Comparison of ENCODE assay signal across 16 mouse cellular contexts in genomic region chr1:38132942-38133341, GRCm38 (mm10). TPM values are rescaled to one million over a fixed set of nuclear protein-coding genes. Genes with fewer than 3 reads are reported as not detected.
DNase-seq lines count a peak whose midpoint lies in the region; ATAC-seq and TF ChIP-seq lines count a peak whose summit lies in the region.
"Had no signal": no experiment of that assay in that cellular context is flagged by ENCODE, and none has a peak within 500 bp of the region (broad histone marks: within the 10 kb centered on the region; RNA-seq: fewer than 3 reads in every experiment).

No protein-coding gene starts in this region.

- peak; percentile 9 to 12 for DNase-seq in adrenal gland, postnatal 36 days
- no peak for DNase-seq in adrenal gland, postnatal 25 days
- peak; percentile 17 for DNase-seq in kidney, postnatal 14 days
- DNase-seq in CH12.LX (ENCODE audit: extremely low read depth): no peak
- DNase-seq in lung, postnatal 25 days (ENCODE audit: low spot score): peak; percentile 20
- no peak for DNase-seq in midbrain, postnatal 0 days (ENCODE audit: low spot score)
- DNase-seq: B cell, adult 2 months; right cerebral cortex, postnatal 4 days; thymus, postnatal 36 days had no signal

- H3K4me3 ChIP-seq in kidney, embryonic 16.5 days (ENCODE audit: low read length): no peak overlapping the region
- H3K4me3 ChIP-seq in CH12.LX (replicated peaks in 1 of 3; ENCODE audit: low read depth in 2 of 3, low read length in 2 of 3, poor library complexity in 1 of 3): no peak overlapping the region
- no peak overlapping the region for H3K4me3 ChIP-seq in midbrain, postnatal 0 days (ENCODE audit: low read depth, low read length)
- no peak overlapping the region for H3K4me3 ChIP-seq in midbrain, embryonic 15.5 days
- H3K4me3 ChIP-seq: embryonic facial prominence, embryonic 15.5 days; forebrain, embryonic 13.5 days; left cerebral cortex, adult 2 months; limb, embryonic 13.5 days; midbrain, embryonic 12.5 days had no signal

- no peaks in the 10 kb centered on the region for H3K9me3 ChIP-seq in kidney, embryonic 16.5 days (ENCODE audit: low read length)
- H3K9me3 ChIP-seq in CH12.LX (replicated peaks; ENCODE audit: low read length): no peaks in the 10 kb centered on the region
- no peaks in the 10 kb centered on the region for H3K9me3 ChIP-seq in midbrain, postnatal 0 days (ENCODE audit: low read length)
- no peaks in the 10 kb centered on the region for H3K9me3 ChIP-seq in midbrain, embryonic 15.5 days
- H3K9me3 ChIP-seq: embryonic facial prominence, embryonic 15.5 days; forebrain, embryonic 13.5 days; limb, embryonic 13.5 days; midbrain, embryonic 12.5 days had no signal

- no peak overlapping the region for H3K27ac ChIP-seq in kidney, embryonic 16.5 days (ENCODE audit: low read length)
- H3K27ac ChIP-seq in CH12.LX (ENCODE audit: insufficient read depth, low read depth): no peak overlapping the region
- no peak overlapping the region for H3K27ac ChIP-seq in midbrain, postnatal 0 days (ENCODE audit: low read depth, low read length)
- H3K27ac ChIP-seq in midbrain, embryonic 15.5 days: no peak overlapping the region
- H3K27ac ChIP-seq: embryonic facial prominence, embryonic 15.5 days; forebrain, embryonic 13.5 days; left cerebral cortex, adult 2 months; limb, embryonic 13.5 days; midbrain, embryonic 12.5 days had no signal

- H3K79me2 ChIP-seq in CH12.LX (replicated peaks; ENCODE audit: control insufficient read depth, extremely low read depth, insufficient read depth, poor library complexity, severe bottlenecking): peaks cover 11% of the 10 kb centered on the region

- H3K27me3 ChIP-seq in kidney, embryonic 16.5 days (ENCODE audit: insufficient read depth, low read length): no peaks in the 10 kb centered on the region
- H3K27me3 ChIP-seq in CH12.LX (replicated peaks): no peaks in the 10 kb centered on the region
- H3K27me3 ChIP-seq in midbrain, postnatal 0 days (ENCODE audit: insufficient read depth, low read length): no peaks in the 10 kb centered on the region
- H3K27me3 ChIP-seq in midbrain, embryonic 15.5 days (replicated peaks): no peaks in the 10 kb centered on the region
- H3K27me3 ChIP-seq: embryonic facial prominence, embryonic 15.5 days; forebrain, embryonic 13.5 days; limb, embryonic 13.5 days; midbrain, embryonic 12.5 days had no signal

- in situ Hi-C loops in CH12.LX (cut with MboI; ENCODE audit: low pct_ligation_motif_present, low pct_unique_long_range_greater_than_20kb, low sequenced_read_pairs): no loop called here

- no peak for TF ChIP-seq POLR2A in CH12.LX (IDR thresholded peaks at IDR 0.05; ENCODE audit: low read depth, low read length)

- no peak for TF ChIP-seq CTCF in CH12.LX (conservative IDR thresholded peaks at IDR 0.05 in 1 of 2, IDR thresholded peaks at IDR 0.05 in 1 of 2; ENCODE audit: low read depth in 2 of 2, low read length in 2 of 2)
- no peak for TF ChIP-seq CTCF in midbrain, postnatal 0 days (IDR thresholded peaks at IDR 0.05)

- no peak overlapping the region for H3K4me2 ChIP-seq in kidney, embryonic 16.5 days (replicated peaks; ENCODE audit: low read depth, low read length)
- H3K4me2 ChIP-seq in CH12.LX (ENCODE audit: insufficient read depth, low read depth, poor library complexity, severe bottlenecking): peak overlapping the region; percentile 3; the same call in 1 of the 2 replicates
- no peak overlapping the region for H3K4me2 ChIP-seq in midbrain, postnatal 0 days (ENCODE audit: low read depth, low read length, poor library complexity, severe bottlenecking)
- no peak overlapping the region for H3K4me2 ChIP-seq in midbrain, embryonic 15.5 days
- H3K4me2 ChIP-seq: embryonic facial prominence, embryonic 15.5 days; forebrain, embryonic 13.5 days; limb, embryonic 13.5 days; midbrain, embryonic 12.5 days had no signal

- TF ChIP-seq RAD21 in CH12.LX (IDR thresholded peaks at IDR 0.05; ENCODE audit: low read depth, low read length): no peak

- H3K9ac ChIP-seq in kidney, embryonic 16.5 days (replicated peaks; ENCODE audit: low read length): no peak overlapping the region
- H3K9ac ChIP-seq in CH12.LX (ENCODE audit: insufficient read depth, low read depth): no peak overlapping the region
- H3K9ac ChIP-seq in midbrain, postnatal 0 days (replicated peaks; ENCODE audit: low read length, poor library complexity, severe bottlenecking): no peak overlapping the region
- H3K9ac ChIP-seq in midbrain, embryonic 15.5 days: no peak overlapping the region
- H3K9ac ChIP-seq: embryonic facial prominence, embryonic 15.5 days; forebrain, embryonic 13.5 days; limb, embryonic 13.5 days; midbrain, embryonic 12.5 days had no signal

- WGBS in kidney, embryonic 16.5 days: 68% methylated on average over 6 of the region's 6 CpGs
- WGBS in midbrain, postnatal 0 days: 70% methylated on average over 6 of the region's 6 CpGs
- 70% methylated on average over 6 of the region's 6 CpGs for WGBS in midbrain, embryonic 15.5 days

- peaks cover 11% of the 10 kb centered on the region for H3K4me1 ChIP-seq in kidney, embryonic 16.5 days (ENCODE audit: insufficient read depth, low read length)
- peaks cover 7 to 13% of the 10 kb centered on the region in 2 experiments; a peak in 3 of 4 replicates for H3K4me1 ChIP-seq in CH12.LX (ENCODE audit: control insufficient read depth in 1 of 2, insufficient read depth in 2 of 2)
- 0 out of 2 replicates have a peak, but pooled peaks cover 3% of the 10 kb centered on the region for H3K4me1 ChIP-seq in midbrain, postnatal 0 days (ENCODE audit: insufficient read depth, low read length)
- peaks cover 15% of the 10 kb centered on the region for H3K4me1 ChIP-seq in midbrain, embryonic 15.5 days

- dilution Hi-C loops in CH12.LX (cut with MboI; ENCODE audit: extremely low pct_ligation_motif_present, extremely low pct_unique_long_range_greater_than_20kb, low sequenced_read_pairs): no loop called here

- H3K36me3 ChIP-seq in kidney, embryonic 16.5 days (ENCODE audit: insufficient read depth, low read length): no peaks in the 10 kb centered on the region
- no peaks in the 10 kb centered on the region for H3K36me3 ChIP-seq in CH12.LX (replicated peaks in 1 of 2; ENCODE audit: control insufficient read depth in 1 of 2, insufficient read depth in 1 of 2, low read length in 1 of 2)
- no peaks in the 10 kb centered on the region for H3K36me3 ChIP-seq in midbrain, postnatal 0 days (ENCODE audit: insufficient read depth, low read length)
- no peaks in the 10 kb centered on the region for H3K36me3 ChIP-seq in midbrain, embryonic 15.5 days (replicated peaks)
- H3K36me3 ChIP-seq: embryonic facial prominence, embryonic 15.5 days; limb, embryonic 13.5 days; midbrain, embryonic 12.5 days had no signal

- no peak for TF ChIP-seq EP300 in CH12.LX (IDR thresholded peaks at IDR 0.05; ENCODE audit: low read length)

- ATAC-seq in kidney, embryonic 16.5 days (ENCODE audit: low FRiP score, low TSS enrichment): no peak
- ATAC-seq in midbrain, postnatal 0 days (ENCODE audit: low FRiP score): no peak
- no peak for ATAC-seq in midbrain, embryonic 15.5 days (replicated peaks)
- ATAC-seq: forebrain, embryonic 13.5 days had no signal

TF ChIP-seq in CH12.LX, 34 proteins besides CTCF, POLR2A, EP300 and RAD21:
- TF ChIP-seq HCFC1 (IDR thresholded peaks at IDR 0.05; ENCODE audit: low read depth, low read length) (no peak), SIN3A (IDR thresholded peaks at IDR 0.05; ENCODE audit: low read length) (no peak), SMC3 (IDR thresholded peaks at IDR 0.05; ENCODE audit: low read depth, low read length) (no peak), USF1 (IDR thresholded peaks at IDR 0.05; ENCODE audit: low read depth, low read length) (peak; percentile 36), MXI1 (IDR thresholded peaks at IDR 0.05; ENCODE audit: low read depth, low read length) (no peak), USF2 (conservative IDR thresholded peaks at IDR 0.05; ENCODE audit: low read depth, low read length) (peak; percentile 51), IRF4 (IDR thresholded peaks at IDR 0.05; ENCODE audit: low read depth, low read length) (no peak), RCOR1 (conservative IDR thresholded peaks at IDR 0.05; ENCODE audit: low read depth, low read length) (no peak), MAZ (IDR thresholded peaks at IDR 0.05; ENCODE audit: low read depth, low read length) (no peak)

RNA-seq across cellular contexts. Expression of gene Rev1, which starts 3.3 kb away (rescaled TPM):
- total RNA-seq in adrenal gland, postnatal 36 days (2021): 10 to 100 TPM; 22.4 to 23.5 TPM
- total RNA-seq in adrenal gland, postnatal 25 days (2021): 29.9 and 30.1 TPM in 2 replicates
- 18.2 and 22.8 TPM in 2 replicates for polyA plus RNA-seq in kidney, embryonic 16.5 days (2015; fragmentation: Nextera tagmentation; extraction: Ambion mirVana)
- total RNA-seq in CH12.LX (2012; rRNA removed): 22.9 and 25.6 TPM in 2 replicates
- 25.7 and 27.1 TPM in 2 replicates for total RNA-seq in CH12.LX (2014; rRNA removed)
- 22.7 and 23.4 TPM in 2 replicates for polyA plus RNA-seq in CH12.LX (2012; ENCODE audit: insufficient read length, low read depth)
- 32.6 and 40.8 TPM in 2 replicates for total RNA-seq in midbrain, postnatal 0 days (2014; rRNA removed)
- 26.4 and 28.0 TPM in 2 replicates for polyA plus RNA-seq in midbrain, postnatal 0 days (2015; fragmentation: Nextera tagmentation; extraction: Ambion mirVana)
- polyA plus RNA-seq in midbrain, embryonic 15.5 days (2015; fragmentation: Nextera tagmentation; extraction: Ambion mirVana): 39.7 and 39.9 TPM in 2 replicates

Comparison
In these comparisons a context has a peak if more than half of its experiments do, and no peak if none do; other contexts are left out.
1. DNase-seq: peak in adrenal gland, postnatal 36 days (2 of 2), kidney, postnatal 14 days (single experiment) and lung, postnatal 25 days (single experiment); none in adrenal gland, postnatal 25 days (single experiment), CH12.LX (single experiment) and midbrain, postnatal 0 days (single experiment).